Mouse (Mus musculus) megakaryocyte-erythroid progenitor cell, adult 5-6 weeks (primary cell): ENCODE results near the gene Grik4. TPM values are rescaled to one million over a fixed set of nuclear protein-coding genes. Genes with fewer than 3 reads are reported as not detected.
"Not testable (repeated sequence)": the region's sequence is repeated elsewhere in the genome, so short reads cannot be mapped to it uniquely, and the experiment has no call there.

Experiments used
- ATAC-seq: replicated peaks from 2 replicates; pipeline ENCODE4 v1.8.0; 2016; ENCODE audit warnings: mild to moderate bottlenecking, inconsistent platforms; ENCODE audit not compliant: severe bottlenecking, poor library complexity, low FRiP score, low TSS enrichment
- total RNA-seq, 2 experiments: library from RNA; stranded (forward) in 1 of 2; stranded (reverse) in 1 of 2; fragments of 200-1000, 215-1000 nt in 1 of 2; fragments of >200 nt in 1 of 2; fragmentation: Nextera tagmentation in 1 of 2; gene quantifications; 2 replicates each; pipeline ENCODE4 v1.2.3; 2014 to 2017

Grik4 gene
- total RNA-seq, 2 experiments from 2014 or later: not detected

- no peak for ATAC-seq
Measured at GRCm38 (mm10) chr9:42808394-42808793, 135.9 kb downstream of the Grik4 start.

GRCm38 (mm10) chr9:42803061-42803491 is 141.2 kb downstream of the Grik4 start:
- no peak for ATAC-seq

DNA sequence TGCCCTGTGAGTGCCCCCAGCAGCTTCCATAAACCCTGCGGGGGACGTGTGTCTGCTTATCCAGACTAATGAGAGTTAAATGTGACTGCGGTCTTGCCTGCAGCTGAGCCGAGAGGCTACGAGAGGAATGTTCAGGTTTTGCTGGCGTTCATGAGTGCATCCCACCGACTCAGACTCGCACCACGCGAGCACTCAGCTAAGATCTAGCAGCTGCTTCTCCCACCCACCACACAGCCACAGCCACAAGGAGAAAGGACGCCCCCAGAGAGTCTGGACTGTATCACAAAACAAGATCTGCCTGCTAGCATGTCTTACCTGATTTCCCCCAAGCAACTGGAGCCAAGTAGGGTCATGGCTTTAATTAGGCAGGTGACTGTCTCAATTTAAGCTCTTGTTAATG is 142.4 kb downstream of the Grik4 start:
- ATAC-seq: no peak

- ATAC-seq: no peak
Measured at GRCm38 (mm10) chr9:42800138-42800537, 144.2 kb downstream of the Grik4 start.

GRCm38 (mm10) chr9:42799694-42800093 is 144.6 kb downstream of the Grik4 start:
- no peak for ATAC-seq

DNA sequence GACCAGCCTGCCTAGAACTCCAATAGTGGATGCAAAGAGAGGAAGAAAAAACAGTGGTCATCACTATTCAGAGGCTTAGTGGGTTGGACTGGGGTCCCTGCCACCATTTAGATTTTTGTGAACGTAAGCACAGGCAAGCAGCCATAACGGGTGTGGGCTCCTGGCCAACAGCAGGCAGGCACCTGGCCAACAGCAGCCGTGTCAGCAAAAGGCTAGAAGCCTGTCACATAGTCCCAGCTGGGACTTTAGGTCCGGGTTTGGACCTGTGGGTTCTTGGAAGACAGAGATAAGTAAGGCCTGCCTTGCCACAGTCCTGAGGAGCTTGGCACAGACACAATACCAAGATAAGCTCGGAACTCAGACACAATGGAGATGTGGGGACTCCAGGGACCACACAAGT is 145.1 kb downstream of the Grik4 start:
- peak; percentile 67 for ATAC-seq

GRCm38 (mm10) chr9:42798280-42798679 is 146.0 kb downstream of the Grik4 start:
- no peak for ATAC-seq

DNA sequence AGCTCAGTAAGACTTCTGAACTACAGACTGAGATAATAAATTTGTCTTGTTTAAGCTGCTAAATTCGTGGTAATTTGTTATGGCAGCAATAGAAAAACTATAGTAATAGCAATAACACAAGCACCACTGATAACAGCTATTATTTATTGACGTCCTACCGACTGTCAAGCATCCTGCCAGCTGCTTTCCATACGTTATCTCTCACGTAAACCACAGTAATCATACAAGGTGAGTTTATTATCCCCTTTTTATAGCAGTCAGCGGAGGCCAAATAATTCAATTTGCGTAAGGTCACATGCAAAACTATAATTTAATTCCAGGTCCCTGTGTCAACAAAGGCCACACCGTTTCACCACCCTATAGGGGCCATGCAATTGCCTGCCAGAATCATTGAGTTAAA is 147.0 kb downstream of the Grik4 start:
- no peak for ATAC-seq

DNA sequence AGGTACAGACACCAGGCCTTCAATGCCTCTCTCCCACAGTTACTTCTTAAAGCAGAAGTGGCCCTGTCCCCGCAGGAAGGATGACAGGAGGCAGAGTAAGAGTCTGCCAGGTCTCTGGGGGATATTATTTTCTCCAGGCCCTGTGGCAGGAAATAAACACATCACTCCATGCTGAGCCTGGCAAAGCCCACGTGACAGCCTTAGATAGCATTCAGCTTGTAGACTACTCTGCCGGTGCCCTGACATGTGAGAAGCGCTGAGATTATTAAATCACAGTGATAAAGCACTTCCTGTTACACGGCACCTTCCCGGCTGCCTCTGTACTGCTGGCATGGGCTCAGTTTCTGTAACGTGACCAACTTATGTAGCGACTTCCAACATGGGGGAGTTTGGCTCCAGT is 148.4 kb downstream of the Grik4 start:
- ATAC-seq: no peak

DNA sequence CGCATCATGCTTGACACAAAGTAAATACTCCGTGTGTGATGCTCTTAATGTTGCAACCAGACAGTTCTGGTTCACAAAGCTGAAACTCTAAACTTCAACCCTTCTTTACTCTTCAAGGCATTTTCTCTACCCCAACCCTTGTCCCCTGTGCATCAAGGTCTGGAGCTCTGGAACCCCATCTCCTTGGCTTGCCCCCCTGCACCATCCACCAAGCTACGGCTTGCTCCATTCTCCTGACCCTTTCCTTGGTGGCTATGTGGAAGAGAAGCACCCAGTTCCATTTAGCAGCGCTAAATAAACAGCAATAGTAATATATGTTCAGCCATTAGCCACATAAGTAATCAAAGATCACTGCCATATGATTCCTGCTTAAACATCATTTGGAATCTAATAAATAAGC is 150.3 kb downstream of the Grik4 start:
- ATAC-seq: no peak

GRCm38 (mm10) chr9:42793581-42793980 is 150.7 kb downstream of the Grik4 start:
- ATAC-seq: no peak

DNA sequence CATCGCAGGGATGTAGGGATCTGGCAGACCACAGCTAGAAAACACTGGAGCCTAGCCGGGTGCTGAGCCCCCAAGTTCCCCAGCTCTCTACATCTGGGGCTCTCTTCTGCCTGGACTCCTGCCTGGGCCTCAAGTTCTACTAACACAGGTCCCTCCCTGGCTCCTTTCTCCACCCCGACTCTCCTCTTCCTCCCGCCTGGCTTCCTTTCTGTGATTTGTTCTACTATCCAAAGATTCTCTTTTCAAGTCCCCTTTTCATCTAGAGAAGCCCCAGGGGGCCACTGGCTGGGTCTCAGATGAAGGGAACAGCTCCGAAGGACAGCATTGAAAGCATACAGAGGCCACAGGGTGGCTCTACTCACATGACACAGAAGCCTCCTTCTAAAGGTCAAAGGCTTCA is 151.9 kb downstream of the Grik4 start:
- no peak for ATAC-seq

DNA sequence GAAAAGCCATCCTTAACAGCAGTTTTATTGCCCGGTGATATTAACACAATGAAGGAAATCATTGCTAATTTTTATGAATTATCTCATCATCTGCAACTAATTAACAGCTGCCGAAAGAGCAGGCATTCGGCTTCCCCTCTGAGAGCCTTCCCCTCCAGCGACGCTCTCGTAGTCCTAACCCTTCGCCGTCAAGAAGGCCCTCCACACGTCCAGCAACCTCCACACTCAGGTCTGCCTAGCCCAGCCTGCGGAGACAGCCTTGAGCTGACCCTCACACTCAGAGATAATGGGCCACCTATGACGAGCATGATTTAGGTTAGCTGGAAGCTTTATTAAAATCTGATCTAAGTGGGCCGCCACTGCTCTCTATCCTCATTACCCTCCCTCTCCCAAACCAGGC is 152.5 kb downstream of the Grik4 start:
- no peak for ATAC-seq

DNA sequence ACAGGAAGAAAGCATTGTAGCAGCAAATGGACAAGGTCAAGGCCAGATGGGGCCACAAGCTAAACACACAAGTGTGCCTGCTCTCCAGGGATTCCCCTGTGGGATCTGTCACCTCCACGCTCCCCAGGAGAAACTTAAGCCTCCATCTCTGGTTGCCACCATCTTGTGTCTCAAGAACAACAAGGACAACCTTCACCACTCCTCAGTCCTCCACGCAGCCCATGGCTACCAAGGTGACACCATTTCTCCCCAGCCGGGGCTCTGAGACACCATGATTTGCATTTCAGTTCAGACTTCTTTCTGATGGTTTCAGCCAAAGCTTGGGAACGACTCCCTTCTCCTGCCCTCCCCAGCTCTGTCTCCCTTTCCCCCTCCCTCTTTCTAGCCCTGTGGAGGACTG is 152.9 kb downstream of the Grik4 start:
- ATAC-seq: no peak

- ATAC-seq: no peak
Measured at GRCm38 (mm10) chr9:42788471-42788870, 155.8 kb downstream of the Grik4 start.

GRCm38 (mm10) chr9:42786882-42787281 is 157.4 kb downstream of the Grik4 start:
- no peak for ATAC-seq

DNA sequence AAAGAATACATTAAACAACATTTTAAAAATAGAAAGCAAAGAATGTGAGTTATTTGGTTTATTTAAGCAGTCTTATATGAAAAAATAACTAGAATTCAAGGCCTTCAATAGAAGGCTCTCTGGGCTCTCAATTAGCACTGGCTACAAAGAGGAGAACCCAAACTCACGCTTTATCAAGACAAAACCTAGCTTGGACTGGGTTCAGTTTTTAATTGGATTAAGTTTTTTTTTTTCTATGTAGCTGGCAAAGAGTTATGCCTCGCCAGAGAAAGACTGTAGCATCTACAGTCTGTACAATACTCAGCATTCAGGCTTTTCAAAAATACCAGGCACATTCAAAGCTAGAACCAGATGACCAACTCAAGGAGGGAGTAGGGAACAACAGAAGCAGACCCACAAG is 158.0 kb downstream of the Grik4 start:
- no peak for ATAC-seq

DNA sequence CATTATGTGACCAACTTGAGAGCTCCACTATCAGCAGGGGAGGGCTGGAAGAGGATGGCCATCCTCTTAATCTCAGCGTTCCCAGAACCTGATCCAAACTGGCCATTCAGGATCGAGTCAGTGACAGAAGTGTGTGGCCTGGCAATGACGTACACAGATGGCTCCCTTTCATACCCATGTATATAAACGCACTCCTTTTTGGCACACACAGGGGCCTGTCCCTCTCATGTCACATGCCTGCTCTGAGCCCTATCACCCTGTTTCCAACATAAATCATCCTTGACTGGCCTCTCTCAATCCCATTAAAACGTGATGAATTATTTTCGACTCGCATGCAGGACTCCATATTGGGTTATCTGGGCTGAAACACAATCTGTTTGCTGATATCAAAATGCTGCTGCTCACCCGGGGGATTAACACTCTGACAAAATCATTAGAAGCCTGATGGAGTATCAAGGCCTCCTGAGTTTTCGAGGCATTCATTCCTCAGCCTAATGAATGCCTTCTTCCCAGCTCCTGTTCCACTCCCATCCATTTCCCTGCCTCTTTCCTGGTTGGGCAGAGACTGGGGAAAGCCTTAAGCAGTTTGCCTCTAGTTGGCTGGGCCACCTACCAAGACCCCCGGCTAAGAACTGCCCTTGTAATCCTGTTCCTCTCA is 159.0 kb downstream of the Grik4 start:
- no peak for ATAC-seq

DNA sequence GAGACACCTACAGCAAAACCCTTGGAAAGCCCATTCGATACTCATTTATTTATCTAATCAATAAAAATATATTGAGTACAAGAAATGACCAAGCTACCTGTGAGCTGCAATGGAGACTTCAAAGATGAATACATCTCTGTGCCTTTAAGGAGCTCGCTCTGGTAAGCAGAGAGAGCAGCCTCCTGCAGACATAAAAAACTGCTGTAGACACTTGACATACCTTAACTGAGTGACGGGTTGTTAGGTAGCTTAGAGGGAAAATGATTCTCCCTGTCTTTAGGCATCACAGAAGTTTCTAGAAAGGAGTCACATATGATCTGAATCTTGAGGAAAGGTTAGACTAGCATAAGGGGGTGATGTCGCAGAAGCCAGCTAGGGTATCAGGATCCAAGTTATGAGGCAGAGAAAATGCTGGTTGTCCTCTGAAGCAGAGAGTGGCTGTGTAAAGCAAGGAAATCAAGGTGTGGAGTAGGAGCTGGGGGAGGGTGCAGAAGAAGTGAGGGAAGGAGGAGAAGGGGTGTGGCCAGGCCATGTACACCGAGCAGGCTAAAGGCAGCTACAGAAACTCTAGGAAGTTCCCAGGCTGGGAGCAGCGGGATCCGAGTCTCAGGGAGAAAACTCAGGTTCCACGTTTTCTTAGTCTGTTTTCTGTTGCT is 160.9 kb downstream of the Grik4 start:
- ATAC-seq: no peak

- not testable (repeated sequence) for ATAC-seq
Measured at GRCm38 (mm10) chr9:42778471-42779263, 165.6 kb downstream of the Grik4 start.

DNA sequence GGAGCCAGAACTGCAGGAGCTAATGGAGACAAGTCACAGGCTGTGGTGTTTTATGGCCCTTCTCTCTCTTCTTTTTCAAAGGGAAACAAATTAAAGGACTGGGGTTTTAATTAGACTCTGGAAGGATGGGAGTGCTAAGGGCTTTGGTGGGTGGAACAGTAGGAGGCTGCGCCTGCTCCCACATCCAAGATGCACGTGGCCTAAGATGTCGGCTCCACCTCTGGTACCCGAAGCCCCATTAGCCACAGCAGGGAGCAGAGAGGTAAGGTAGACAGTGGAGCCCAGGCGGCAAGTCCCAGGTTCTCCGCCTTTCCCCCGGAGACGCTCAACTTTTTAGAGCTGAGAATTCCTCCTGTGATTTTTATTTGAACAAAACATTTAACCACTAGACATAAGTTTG is 166.4 kb downstream of the Grik4 start:
- ATAC-seq: no peak
